Mouse (Mus musculus): Measurements from ENCODE around the gene Tyrp1. TPM values are rescaled to one million over a fixed set of nuclear protein-coding genes. Genes with fewer than 3 reads are reported as not detected.

Gene Tyrp1
- polyA plus RNA-seq, 3 experiments from 2014 or later: not detected

DNA sequence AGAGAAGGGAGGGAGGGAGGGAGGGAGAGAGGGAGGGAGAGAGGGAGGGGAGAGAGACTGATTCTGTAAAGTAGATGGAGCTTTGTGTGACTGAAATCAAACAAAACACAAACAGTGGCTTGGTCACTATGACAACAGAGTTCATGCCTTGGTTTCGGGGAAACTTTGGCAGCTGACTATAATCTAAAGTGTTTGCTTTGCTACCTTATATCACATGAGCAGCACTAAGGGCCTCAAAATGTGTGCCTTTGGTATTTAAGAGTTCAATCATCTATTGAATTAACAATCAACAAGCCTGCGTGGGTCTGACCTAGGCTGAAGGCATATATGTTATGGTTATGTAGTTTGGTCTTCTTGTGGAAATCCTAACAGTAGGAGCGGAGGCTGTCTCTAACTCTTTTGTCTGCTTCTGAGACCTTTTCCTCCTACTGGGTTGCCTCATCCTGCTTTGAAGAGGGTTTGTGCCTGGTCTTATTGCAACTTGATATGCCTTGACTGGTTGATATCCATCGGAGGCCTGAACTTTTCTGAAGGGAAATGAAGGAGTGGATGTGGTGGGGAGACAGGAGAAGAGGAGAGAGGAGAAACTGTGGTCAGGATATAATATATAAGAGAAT, 61.5 kb downstream of the Tyrp1 start:
- ATAC-seq: no peak

Other genes with a start within 250 kb of the Tyrp1 start
- not detected for gene Lurap1l, start 76.5 kb downstream of the Tyrp1 start, polyA plus RNA-seq (2017; shearing (Covaris generic))